20 mouse cellular contexts compared by ENCODE assay signal in genomic region chr4:142049963-142050362, GRCm38 (mm10). TPM values are rescaled to one million over a fixed set of nuclear protein-coding genes. Genes with fewer than 3 reads are reported as not detected.
A peak's percentile ranks its signal among the peaks of the same experiment; 100 is the strongest.
DNase-seq lines count a peak whose midpoint lies in the region; ATAC-seq and TF ChIP-seq lines count a peak whose summit lies in the region.
"Had no signal": no experiment of that assay in that cellular context is flagged by ENCODE, and none has a peak within 500 bp of the region (broad histone marks: within the 10 kb centered on the region; RNA-seq: fewer than 3 reads in every experiment).

No protein-coding gene starts in this region.

- H3K36me3 ChIP-seq in kidney, adult 2 months (ENCODE audit: control insufficient read depth, insufficient read depth, low read length), result no peaks in the 10 kb centered on the region
- H3K36me3 ChIP-seq in liver, embryonic 12.5 days, result no peaks in the 10 kb centered on the region
- no peaks in the 10 kb centered on the region for H3K36me3 ChIP-seq in liver, embryonic 11.5 days (ENCODE audit: control insufficient read depth, insufficient read depth, low read length)
- H3K36me3 ChIP-seq in liver, embryonic 14.5 days (replicated peaks; ENCODE audit: control insufficient read depth, insufficient read depth, low read depth), result no peaks in the 10 kb centered on the region
- H3K36me3 ChIP-seq: hindbrain, embryonic 12.5 days; limb, embryonic 12.5 days had no signal

- H3K27ac ChIP-seq in kidney, adult 2 months (ENCODE audit: insufficient read depth, low read depth, low read length), result no peak overlapping the region
- H3K27ac ChIP-seq in liver, embryonic 12.5 days, result 0 out of 2 replicates have a peak overlapping the region, but pooled peaks have one; percentile 16
- no peak overlapping the region for H3K27ac ChIP-seq in liver, embryonic 11.5 days (ENCODE audit: low read depth, low read length)
- H3K27ac ChIP-seq in liver, embryonic 14.5 days, result no peak overlapping the region
- H3K27ac ChIP-seq: gastrocnemius, adult 2 months; hindbrain, embryonic 12.5 days; limb, embryonic 12.5 days had no signal

- WGBS in kidney, adult 2 months, result 96% methylated on average over 5 of the region's 5 CpGs
- WGBS in liver, embryonic 12.5 days (ENCODE audit: insufficient replicate concordance), result 77% methylated on average over 5 of the region's 5 CpGs
- 84% methylated on average over 5 of the region's 5 CpGs for WGBS in liver, embryonic 11.5 days
- 74% methylated on average over 5 of the region's 5 CpGs for WGBS in liver, embryonic 14.5 days (ENCODE audit: insufficient replicate concordance)

- DNase-seq in kidney, adult 2 months, result no peak
- no peak for DNase-seq in kidney, postnatal 25 days
- no peak for DNase-seq in liver, embryonic 11.5 days (ENCODE audit: low spot score)
- no peak for DNase-seq in liver, embryonic 14.5 days (ENCODE audit: low read depth in 3 of 3, low spot score in 3 of 3)
- no peak for DNase-seq in embryo, embryonic 10 days (ENCODE audit: low spot score)
- DNase-seq: adrenal gland, adult 2 months; cerebellum, adult 9-10 months; forebrain, postnatal 0 days; heart, postnatal 10 days; lung, adult 2 months; lung, postnatal 4 days; right cerebral cortex, postnatal 14 days had no signal

- 0 out of 2 replicates have a peak, but pooled peaks have one; percentile 10 for TF ChIP-seq CTCF in kidney, adult 2 months (conservative IDR thresholded peaks at IDR 0.05; ENCODE audit: insufficient read depth, insufficient read length, low read depth, low read length)
- peak; percentile 44 for TF ChIP-seq CTCF in liver, embryonic 14.5 days (IDR thresholded peaks at IDR 0.05; ENCODE audit: low read depth)

- no peak for TF ChIP-seq POLR2A in kidney, adult 2 months (IDR thresholded peaks at IDR 0.05; ENCODE audit: low read depth, low read length)

- ATAC-seq in liver, embryonic 12.5 days, result no peak
- ATAC-seq in liver, embryonic 11.5 days (replicated peaks; ENCODE audit: low FRiP score), result no peak
- no peak for ATAC-seq in liver, embryonic 14.5 days (ENCODE audit: insufficient read depth)
- ATAC-seq in erythroid progenitor cell, adult 5-6 weeks (replicated peaks; ENCODE audit: low FRiP score, poor library complexity, severe bottlenecking), result no peak
- ATAC-seq: forebrain, postnatal 0 days; midbrain, embryonic 16.5 days had no signal

- no peak for TF ChIP-seq EP300 in liver, embryonic 14.5 days (IDR thresholded peaks at IDR 0.05; ENCODE audit: low read depth)

- H3K4me2 ChIP-seq in liver, embryonic 12.5 days, result peak overlapping the region; percentile 36
- no peak overlapping the region for H3K4me2 ChIP-seq in liver, embryonic 11.5 days
- H3K4me2 ChIP-seq in liver, embryonic 14.5 days (ENCODE audit: low read depth), result no peak overlapping the region
- H3K4me2 ChIP-seq: hindbrain, embryonic 12.5 days; limb, embryonic 12.5 days had no signal

- H3K9me3 ChIP-seq in liver, embryonic 12.5 days (replicated peaks), result no peaks in the 10 kb centered on the region
- H3K9me3 ChIP-seq in liver, embryonic 11.5 days (ENCODE audit: control insufficient read depth, low read length), result no peaks in the 10 kb centered on the region
- H3K9me3 ChIP-seq in liver, embryonic 14.5 days (ENCODE audit: control insufficient read depth, low read length), result no peaks in the 10 kb centered on the region
- H3K9me3 ChIP-seq: hindbrain, embryonic 12.5 days; limb, embryonic 12.5 days had no signal

- peaks cover 78% of the 10 kb centered on the region for H3K4me1 ChIP-seq in kidney, adult 2 months (ENCODE audit: control insufficient read depth, insufficient read depth, low read length)
- H3K4me1 ChIP-seq in liver, embryonic 12.5 days, result peaks cover 80% of the 10 kb centered on the region
- peaks cover 49% of the 10 kb centered on the region for H3K4me1 ChIP-seq in liver, embryonic 11.5 days (replicated peaks; ENCODE audit: control insufficient read depth, insufficient read depth, low read length)
- H3K4me1 ChIP-seq in liver, embryonic 14.5 days (replicated peaks; ENCODE audit: control insufficient read depth in 2 of 2, insufficient read depth in 2 of 2, low read length in 1 of 2), result peaks cover 29 to 57% of the 10 kb centered on the region in 2 experiments

- no peak overlapping the region for H3K9ac ChIP-seq in liver, embryonic 12.5 days
- H3K9ac ChIP-seq in liver, embryonic 11.5 days (ENCODE audit: low read depth, low read length), result no peak overlapping the region
- no peak overlapping the region for H3K9ac ChIP-seq in liver, embryonic 14.5 days (replicated peaks)
- H3K9ac ChIP-seq: forebrain, postnatal 0 days; hindbrain, embryonic 12.5 days; limb, embryonic 12.5 days had no signal

- H3K4me3 ChIP-seq in kidney, adult 2 months (ENCODE audit: insufficient read depth, low read depth, low read length), result no peak overlapping the region
- H3K4me3 ChIP-seq in liver, embryonic 12.5 days, result no peak overlapping the region
- H3K4me3 ChIP-seq in liver, embryonic 11.5 days (ENCODE audit: low read depth, low read length), result no peak overlapping the region
- H3K4me3 ChIP-seq in liver, embryonic 14.5 days (ENCODE audit: insufficient read depth in 1 of 2, low read depth in 2 of 2, low read length in 2 of 2), result no peak overlapping the region
- H3K4me3 ChIP-seq: gastrocnemius, adult 2 months; hindbrain, embryonic 12.5 days; limb, embryonic 12.5 days had no signal

- H3K27me3 ChIP-seq in kidney, adult 2 months (replicated peaks; ENCODE audit: control insufficient read depth, insufficient read depth, low read length), result no peaks in the 10 kb centered on the region
- H3K27me3 ChIP-seq in liver, embryonic 12.5 days (replicated peaks), result peaks cover 29% of the 10 kb centered on the region
- H3K27me3 ChIP-seq in liver, embryonic 11.5 days (replicated peaks; ENCODE audit: control insufficient read depth, insufficient read depth, low read length), result peaks cover 5% of the 10 kb centered on the region; the same call in 1 of the 2 replicates
- no peaks in the 10 kb centered on the region for H3K27me3 ChIP-seq in liver, embryonic 14.5 days (ENCODE audit: control insufficient read depth, insufficient read depth, low read length)
- H3K27me3 ChIP-seq: CH12.LX; hindbrain, embryonic 12.5 days had no signal

RNA-seq across cellular contexts. Expression of gene Tmem51, which starts 34.1 kb away (rescaled TPM):
- 59.6 and 60.4 TPM in 2 replicates for polyA plus RNA-seq in kidney, adult 2 months (2012; rRNA removed)
- polyA plus RNA-seq in liver, embryonic 12.5 days (2016; fragmentation: Nextera tagmentation; extraction: Ambion mirVana), result 14.0 and 15.5 TPM in 2 replicates
- polyA plus RNA-seq in liver, embryonic 11.5 days (2014; fragmentation: Nextera tagmentation; extraction: Ambion mirVana), result 16.7 and 17.7 TPM in 2 replicates
- polyA plus RNA-seq in liver, embryonic 14.5 days (2012; rRNA removed), result 7.7 and 7.9 TPM in 2 replicates
- 11.4 and 11.8 TPM in 2 replicates for polyA plus RNA-seq in liver, embryonic 14.5 days (2014; fragmentation: Nextera tagmentation; extraction: Ambion mirVana)
- total RNA-seq in erythroid progenitor cell, adult 5-6 weeks (2015; ENCODE audit: low replicate concordance), result 1.8 TPM in 1 of 2 replicates, not detected in the other
- 1.2 and 1.4 TPM in 2 replicates for total RNA-seq in erythroid progenitor cell, adult 5-6 weeks (2017; ENCODE audit: low replicate concordance)

RNA-seq across cellular contexts. Expression of gene Fhad1, which starts 35.1 kb away (rescaled TPM):
- polyA plus RNA-seq in kidney, adult 2 months (2012; rRNA removed), result 0.18 and 0.28 TPM in 2 replicates
- polyA plus RNA-seq in liver, embryonic 12.5 days (2016; fragmentation: Nextera tagmentation; extraction: Ambion mirVana), result 0.61 and 0.96 TPM in 2 replicates
- polyA plus RNA-seq in liver, embryonic 11.5 days (2014; fragmentation: Nextera tagmentation; extraction: Ambion mirVana), result 0.69 and 1.8 TPM in 2 replicates
- 0.03 and 0.23 TPM in 2 replicates for polyA plus RNA-seq in liver, embryonic 14.5 days (2012; rRNA removed)
- polyA plus RNA-seq in liver, embryonic 14.5 days (2014; fragmentation: Nextera tagmentation; extraction: Ambion mirVana), result 0.11 TPM in 1 of 2 replicates, not detected in the other
- not detected in 2 replicates for total RNA-seq in erythroid progenitor cell, adult 5-6 weeks (2015; ENCODE audit: low replicate concordance)
- total RNA-seq in erythroid progenitor cell, adult 5-6 weeks (2017; ENCODE audit: low replicate concordance), result not detected in 2 replicates
- total RNA-seq: gastrocnemius, adult 2 months; neutrophil, adult 5-6 weeks had no signal
